Mouse (Mus musculus) brown adipose tissue, adult 24 weeks (tissue): ENCODE data around the gene Kcnb1. TPM values are rescaled to one million over a fixed set of nuclear protein-coding genes. Genes with fewer than 3 reads are reported as not detected.

Source experiments
- H3K27ac ChIP-seq: fragments of 200-500 bp; replicated peaks from 2 replicates; pipeline ENCODE4 v1.5.1; 2012; ENCODE audit warnings: low read depth, mild to moderate bottlenecking, low read length
- H3K4me1 ChIP-seq: fragments of 200-500 bp; 2 replicates; pipeline ENCODE4 v1.6.1; 2012; ENCODE audit warnings: low read length, mixed read lengths; ENCODE audit not compliant: control insufficient read depth, insufficient read depth, insufficient read length
- H3K4me3 ChIP-seq: fragments of 200-500 bp; 2 replicates; pipeline ENCODE4 v1.5.1; 2012; ENCODE audit warnings: low read depth, mild to moderate bottlenecking, low read length, moderate library complexity; ENCODE audit not compliant: insufficient read depth
- polyA plus RNA-seq: library from polyadenylated mRNA; stranded (reverse); fragments of >200 nt; gene quantifications from 2 replicates; pipeline ENCODE4 v1.2.4, GENCODE M21; 2012; ENCODE audit not compliant: missing spikeins, insufficient read depth, insufficient read length

The Kcnb1 gene
- polyA plus RNA-seq, 1 experiment, result 48.2 TPM

DNA sequence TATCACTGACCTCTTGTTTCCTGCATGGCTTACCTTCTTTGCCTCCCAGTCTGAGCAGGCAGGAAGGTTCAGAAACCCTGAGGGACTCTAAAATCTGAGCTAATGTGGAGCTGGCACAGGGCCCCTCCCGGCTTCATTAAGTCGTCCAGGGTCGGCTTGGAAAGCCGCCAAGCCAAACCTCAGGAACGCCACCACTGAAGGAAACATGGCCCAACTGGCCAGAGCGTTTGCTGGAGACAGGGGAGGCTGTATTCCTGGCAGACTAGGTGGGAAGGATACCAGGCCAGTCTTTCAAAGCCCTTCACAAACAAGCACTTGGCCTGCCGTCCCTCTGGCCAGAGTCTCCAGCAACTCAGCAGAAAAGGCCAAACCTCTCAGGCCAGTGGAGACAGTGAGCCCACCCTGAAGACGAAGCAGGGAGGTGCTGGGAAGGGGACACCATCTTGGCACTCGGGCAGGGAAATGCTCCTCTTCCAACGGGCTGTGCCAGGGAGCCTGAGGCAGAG, 27.4 kb downstream of the Kcnb1 start:
- peak overlapping the region; percentile 46; the same call in 1 of the 2 replicates for H3K27ac ChIP-seq
- peaks cover 18% of the 10 kb centered on the region for H3K4me1 ChIP-seq
- H3K4me3 ChIP-seq, result no peak overlapping the region

DNA sequence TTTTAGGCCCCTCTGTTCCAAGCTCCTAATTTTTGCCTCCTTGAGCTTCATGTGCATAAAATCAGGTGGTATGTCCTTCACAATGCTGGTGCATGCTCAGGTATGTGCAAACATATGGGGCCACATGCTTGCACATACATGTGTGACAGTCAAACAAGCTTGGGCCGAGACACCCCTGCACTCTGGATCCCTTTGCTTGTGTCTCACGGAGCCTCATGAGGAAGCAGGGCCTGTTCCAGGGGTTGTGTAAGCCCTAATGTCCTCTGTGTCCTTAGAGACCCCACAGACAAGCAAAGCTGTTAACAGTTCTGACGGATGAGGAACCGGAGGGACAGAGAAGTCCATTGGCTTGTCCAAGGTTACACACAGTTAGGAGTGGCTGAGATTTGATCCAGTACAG, 30.2 kb downstream of the Kcnb1 start:
- no peak overlapping the region for H3K27ac ChIP-seq
- H3K4me3 ChIP-seq, result no peak overlapping the region
- peaks cover 12% of the 10 kb centered on the region for H3K4me1 ChIP-seq

DNA sequence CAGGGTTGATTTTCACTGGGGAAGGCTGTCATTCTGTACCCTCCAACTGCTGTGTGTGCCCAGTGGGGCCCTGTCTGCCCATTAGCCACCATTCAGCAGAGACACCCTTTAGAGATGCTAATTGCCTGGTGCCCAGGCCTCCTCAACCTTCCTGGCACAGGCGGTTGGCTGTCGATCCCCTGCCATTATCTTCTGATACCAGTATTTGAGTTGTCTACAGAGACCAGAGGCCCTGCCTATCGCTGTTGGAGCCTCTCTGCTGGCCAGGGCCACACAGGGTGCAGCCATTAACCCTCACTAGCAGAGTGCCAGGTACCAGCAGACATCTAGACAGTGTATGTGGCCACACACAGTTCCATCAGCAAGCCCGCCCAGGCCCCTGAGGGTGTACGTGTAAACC, 31.2 kb downstream of the Kcnb1 start:
- Histone ChIP-seq H3K4me1 (peaks cover 8% of the 10 kb centered on the region), H3K27ac (no peak overlapping the region), H3K4me3 (no peak overlapping the region)

GRCm38 (mm10) chr2:167156118-167156715, 33.7 kb downstream of the Kcnb1 start:
- no peak overlapping the region for H3K27ac ChIP-seq
- no peak overlapping the region for H3K4me3 ChIP-seq
- H3K4me1 ChIP-seq, result no peaks in the 10 kb centered on the region

DNA sequence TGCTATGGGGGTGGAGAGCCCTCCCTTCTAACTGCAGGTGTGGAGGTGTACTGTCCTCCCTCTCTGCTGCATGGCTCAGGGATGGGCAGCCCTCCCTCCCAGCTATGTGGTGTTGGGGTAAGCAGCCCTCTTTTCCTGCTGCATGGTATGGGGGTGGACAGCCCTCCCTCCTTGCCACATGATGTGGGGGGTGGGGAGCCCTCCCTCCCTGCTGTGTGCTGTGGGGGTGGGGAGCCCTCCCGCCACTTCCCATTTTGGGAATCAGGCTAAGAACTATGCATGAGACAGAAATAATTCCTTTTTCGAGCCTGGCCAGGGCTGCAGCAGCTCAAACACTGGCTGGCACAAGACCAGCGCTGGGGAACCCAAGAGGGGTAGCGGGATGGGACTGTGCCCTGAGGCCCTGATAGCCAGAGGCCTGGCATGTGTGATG, 34.4 kb downstream of the Kcnb1 start:
- no peak overlapping the region for H3K4me3 ChIP-seq
- no peak overlapping the region for H3K27ac ChIP-seq
- H3K4me1 ChIP-seq, result no peaks in the 10 kb centered on the region

GRCm38 (mm10) chr2:167150880-167151279, 39.1 kb downstream of the Kcnb1 start:
- Histone ChIP-seq H3K27ac (no peak overlapping the region), H3K4me1 (peaks cover 10% of the 10 kb centered on the region; the same call in 1 of the 2 replicates), H3K4me3 (no peak overlapping the region)

DNA sequence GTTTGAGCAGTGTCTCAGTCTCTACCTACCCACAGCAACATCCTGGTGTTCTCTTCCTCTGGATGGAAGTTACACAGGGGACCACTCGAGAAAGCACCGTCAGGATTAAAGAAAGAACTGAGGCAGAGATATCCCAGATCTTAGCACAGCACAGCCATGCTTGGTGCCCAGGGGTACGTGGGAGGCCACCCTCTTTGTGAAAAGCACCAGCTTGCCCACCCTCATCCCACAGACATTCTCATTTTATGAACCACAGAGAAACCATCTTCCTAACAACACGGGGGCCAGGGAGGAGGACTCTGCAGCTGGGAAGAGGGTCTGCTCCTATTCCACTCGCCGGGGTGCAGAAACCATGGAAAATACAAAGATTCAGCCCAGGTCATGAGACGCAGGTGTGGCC, 39.8 kb downstream of the Kcnb1 start:
- peaks cover 10% of the 10 kb centered on the region; the same call in 1 of the 2 replicates for H3K4me1 ChIP-seq
- no peak overlapping the region for H3K4me3 ChIP-seq
- no peak overlapping the region for H3K27ac ChIP-seq

GRCm38 (mm10) chr2:167149035-167149434, 40.9 kb downstream of the Kcnb1 start:
- H3K27ac ChIP-seq, result no peak overlapping the region
- no peak overlapping the region for H3K4me3 ChIP-seq
- H3K4me1 ChIP-seq, result peaks cover 10% of the 10 kb centered on the region; the same call in 1 of the 2 replicates

- Histone ChIP-seq H3K27ac (no peak overlapping the region), H3K4me1 (peaks cover 10% of the 10 kb centered on the region; the same call in 1 of the 2 replicates), H3K4me3 (no peak overlapping the region)
Measured at GRCm38 (mm10) chr2:167147708-167148107, 42.2 kb downstream of the Kcnb1 start.

GRCm38 (mm10) chr2:167145904-167146303, 44.1 kb downstream of the Kcnb1 start:
- Histone ChIP-seq H3K4me1 (peaks cover 10% of the 10 kb centered on the region; the same call in 1 of the 2 replicates), H3K27ac (no peak overlapping the region), H3K4me3 (no peak overlapping the region)

- peaks cover 13% of the 10 kb centered on the region for H3K4me1 ChIP-seq
- no peak overlapping the region for H3K27ac ChIP-seq
- no peak overlapping the region for H3K4me3 ChIP-seq
Measured at GRCm38 (mm10) chr2:167144439-167145307, 45.3 kb downstream of the Kcnb1 start.

DNA sequence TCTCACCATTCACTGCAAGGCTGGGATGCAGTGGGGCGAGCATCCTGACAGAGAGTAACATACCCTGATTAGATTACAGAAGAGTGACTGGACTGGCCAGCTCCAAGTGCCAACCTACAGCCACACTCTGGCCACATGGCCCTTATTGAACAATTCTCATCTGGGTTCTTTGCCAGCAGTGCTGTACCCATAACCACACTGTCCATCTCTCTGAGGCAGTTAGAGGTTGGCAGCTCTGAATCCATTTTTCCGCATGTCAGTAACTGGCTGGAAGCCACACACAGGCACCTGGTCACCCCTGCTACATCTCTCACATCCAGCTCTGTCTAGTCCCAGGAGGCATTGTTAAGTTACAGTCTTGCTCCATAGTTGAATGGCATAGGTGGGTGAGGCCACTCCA, 46.0 kb downstream of the Kcnb1 start:
- no peak overlapping the region for H3K4me3 ChIP-seq
- peaks cover 13% of the 10 kb centered on the region for H3K4me1 ChIP-seq

DNA sequence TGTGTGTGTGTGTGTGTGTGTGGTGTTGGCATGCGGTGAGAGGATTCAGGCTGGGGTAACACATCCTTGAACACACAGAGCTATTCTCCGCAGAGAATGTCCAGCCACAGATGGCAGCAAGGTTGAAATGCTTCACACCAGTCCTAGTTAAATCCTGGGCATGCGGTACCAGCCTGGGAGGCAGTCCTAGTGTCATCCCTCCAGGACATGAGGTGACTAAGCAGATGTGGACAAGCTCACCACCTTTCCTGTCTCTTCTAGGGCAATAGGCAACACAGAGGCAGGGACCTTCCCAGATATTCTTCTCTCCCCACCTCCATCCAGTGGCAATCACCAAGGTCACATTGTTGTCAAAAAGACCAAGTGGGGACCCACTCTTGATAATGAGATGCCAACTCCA, 47.7 kb downstream of the Kcnb1 start:
- no peak overlapping the region for H3K4me3 ChIP-seq
- peaks cover 7% of the 10 kb centered on the region for H3K4me1 ChIP-seq
- H3K27ac ChIP-seq, result no peak overlapping the region

More for the DNA sequence above, 46.0 kb downstream of the Kcnb1 start:
- H3K27ac ChIP-seq, result no peak overlapping the region

- Histone ChIP-seq H3K4me3 (no peak overlapping the region), H3K27ac (no peak overlapping the region), H3K4me1 (peaks cover 7% of the 10 kb centered on the region)
Measured at GRCm38 (mm10) chr2:167141810-167142209, 48.1 kb downstream of the Kcnb1 start.

GRCm38 (mm10) chr2:167139801-167140269, 50.1 kb downstream of the Kcnb1 start:
- Histone ChIP-seq H3K4me3 (no peak overlapping the region), H3K27ac (0 out of 2 replicates have a peak overlapping the region, but pooled peaks have one; percentile 4), H3K4me1 (peaks cover 7% of the 10 kb centered on the region)
